Mouse (Mus musculus) layer of hippocampus, adult 18-20 months (tissue): ENCODE data around the gene Dirc2. TPM values are rescaled to one million over a fixed set of nuclear protein-coding genes. Genes with fewer than 3 reads are reported as not detected.

Source experiments
- DNase-seq, 2 experiments: peaks; one replicate each; pipeline ENCODE4 v3.0.0; 2022; ENCODE audit warnings: low spot score in 2 of 2
- long read RNA-seq: library from polyadenylated mRNA; stranded (forward); transcript quantifications from one replicate; pipeline ENCODE4 v2.0.0, GENCODE M21; 2021
- total RNA-seq, 2 experiments: library from RNA; stranded (reverse); gene quantifications; 2 replicates each; pipeline ENCODE4 v1.2.3; 2021

Dirc2 gene
- total RNA-seq: 10 to 100 TPM; 66.5 to 67.3 TPM
- long read RNA-seq, full-length matches to known transcripts: 105 of 110 reads
- long read RNA-seq, partial matches to known transcripts: 0 of 110 reads
- long read RNA-seq, other reads (novel, unspliced or antisense): 5 of 110 reads

DNA sequence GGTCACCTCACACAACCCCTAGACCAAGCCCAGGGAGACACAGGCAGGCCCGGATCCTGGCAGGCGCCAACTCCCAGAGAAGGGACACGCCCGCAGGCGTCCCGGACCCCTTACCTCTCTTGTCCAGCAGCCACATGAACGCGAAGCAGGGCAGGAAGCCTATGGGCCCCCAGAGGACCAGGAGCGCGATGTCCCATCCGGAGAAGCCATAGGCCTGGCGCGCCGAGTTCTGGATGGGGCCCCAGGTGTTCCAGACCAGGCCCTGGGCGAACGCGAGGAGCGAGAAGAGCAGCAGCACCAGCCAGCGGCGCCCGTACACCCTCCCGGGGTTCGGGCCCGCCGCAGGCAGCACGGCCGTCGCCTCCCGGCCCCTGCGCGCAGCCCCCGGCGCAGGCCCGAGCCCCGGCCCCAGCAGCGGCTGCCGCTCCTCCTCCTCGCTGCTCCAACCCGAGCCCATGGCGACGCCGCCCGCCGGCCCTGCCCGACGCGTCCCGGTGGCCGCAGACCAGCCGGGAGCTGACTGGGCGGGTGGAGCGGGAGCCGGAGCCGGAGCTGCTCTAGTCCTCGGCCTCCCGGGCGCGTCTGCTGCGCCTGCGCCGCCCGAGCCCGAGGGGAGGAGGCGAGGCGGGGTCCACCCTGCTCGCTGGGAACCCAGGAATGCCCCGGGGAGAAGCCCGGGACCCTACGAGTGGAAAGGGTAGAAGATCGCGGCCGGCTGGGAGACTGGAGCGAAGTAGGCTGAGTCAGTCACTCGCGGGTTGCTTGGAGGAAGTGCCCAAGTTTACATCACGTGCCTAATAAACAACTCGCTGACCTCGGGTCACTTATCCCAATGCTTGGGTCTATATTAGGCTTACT is at the start of gene Dirc2:
TSS of gene Dirc2 (minus strand) at position 572 of the 858 bp plus-strand sequence.
- DNase-seq: peak; percentile 74 to 77

DNA sequence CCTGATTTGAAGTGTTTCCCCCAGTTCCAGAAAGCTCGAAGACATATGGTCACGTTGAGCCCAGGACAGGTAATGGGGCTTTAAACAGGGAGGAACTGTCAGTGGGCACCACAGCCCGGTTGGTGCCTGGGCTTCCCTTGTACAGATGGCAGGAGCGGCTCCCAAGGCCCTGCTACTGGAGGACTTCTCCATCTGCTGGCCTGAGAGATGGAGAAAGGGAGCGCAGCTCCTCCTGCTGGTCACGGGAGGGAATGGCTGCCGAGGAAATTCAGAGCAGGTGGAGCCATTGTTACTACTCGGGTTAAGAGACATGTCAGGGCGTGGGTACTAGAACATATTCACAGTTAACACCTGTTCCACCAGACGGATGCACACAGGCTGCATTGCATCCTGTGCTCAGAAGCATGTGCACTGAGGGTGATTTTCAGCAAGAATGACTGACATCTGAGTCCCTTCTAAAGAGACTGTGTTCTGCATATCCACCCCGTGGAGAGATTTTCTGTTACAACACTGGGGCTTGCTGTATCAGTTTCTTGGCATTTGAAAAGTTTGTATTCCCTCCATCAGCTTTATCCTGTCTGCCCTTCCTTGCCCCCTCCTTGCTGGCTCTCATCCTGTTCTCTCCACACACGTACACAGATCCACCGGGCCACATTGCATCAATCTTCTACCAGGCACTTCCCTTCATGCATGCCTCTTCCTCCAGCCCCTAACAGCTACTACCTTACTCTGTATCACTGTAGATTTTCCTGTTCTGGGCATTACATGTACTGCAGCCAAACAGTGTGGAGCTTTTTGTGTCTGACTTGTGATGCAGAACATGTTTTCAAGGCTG is 48.3 kb upstream of the Dirc2 start:
- DNase-seq: peak; percentile 73 to 91

DNA sequence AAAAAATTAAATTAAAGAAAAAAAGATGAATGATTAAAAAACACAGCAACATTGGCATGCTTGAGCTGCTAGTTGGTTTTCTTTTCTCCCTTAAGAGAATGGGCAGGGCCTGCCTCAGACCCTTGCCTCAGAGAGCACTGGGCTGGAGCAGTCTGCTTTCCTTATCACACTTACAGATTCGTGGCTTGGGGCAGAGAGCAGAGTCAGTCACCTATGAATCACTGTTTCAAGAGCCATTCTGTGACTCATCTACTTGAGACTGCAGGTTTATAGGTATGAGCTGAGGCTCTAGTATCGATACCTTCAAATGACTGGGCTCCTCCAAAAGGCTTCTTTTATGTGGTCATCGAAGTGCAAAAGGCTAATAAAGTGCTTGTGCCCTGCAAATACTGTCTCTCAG is 44.0 kb upstream of the Dirc2 start:
- no peak for DNase-seq

DNA sequence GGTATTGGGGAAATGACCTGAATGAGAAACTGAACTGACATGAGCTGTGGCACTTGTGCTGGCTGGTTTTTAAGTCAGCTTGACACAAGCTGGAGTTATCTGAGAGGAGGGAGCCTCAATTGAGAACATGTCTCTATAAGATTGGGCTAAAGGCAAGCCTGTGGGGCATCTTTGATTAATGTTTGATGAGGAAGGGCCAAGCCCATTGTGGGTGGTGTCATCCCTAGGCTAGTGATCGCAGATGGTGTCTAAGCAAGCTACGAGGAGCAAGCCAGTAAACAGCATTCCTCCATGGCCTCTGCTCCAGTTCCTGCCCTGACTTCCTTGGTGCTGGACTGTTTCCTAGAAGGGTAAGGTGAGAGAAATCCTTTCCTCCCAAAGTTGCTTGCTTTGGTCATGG is 39.7 kb upstream of the Dirc2 start:
- DNase-seq: no peak

DNA sequence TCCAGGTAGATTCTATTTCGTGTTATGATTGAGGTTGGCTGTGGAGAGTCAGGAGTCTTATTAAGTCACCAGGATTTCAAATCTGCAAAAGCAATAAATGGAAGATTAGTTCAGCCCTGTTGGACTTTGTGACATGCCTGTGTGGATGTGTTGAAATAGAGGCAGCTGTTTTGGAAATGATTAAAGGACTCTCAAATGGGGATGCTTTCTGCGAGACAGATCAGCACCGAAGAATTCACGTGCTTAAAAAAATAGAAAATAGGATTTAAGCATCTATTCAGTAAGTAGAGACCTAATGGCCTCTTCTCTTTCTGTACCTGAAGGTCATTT is 38.5 kb upstream of the Dirc2 start:
- DNase-seq: no peak

DNA sequence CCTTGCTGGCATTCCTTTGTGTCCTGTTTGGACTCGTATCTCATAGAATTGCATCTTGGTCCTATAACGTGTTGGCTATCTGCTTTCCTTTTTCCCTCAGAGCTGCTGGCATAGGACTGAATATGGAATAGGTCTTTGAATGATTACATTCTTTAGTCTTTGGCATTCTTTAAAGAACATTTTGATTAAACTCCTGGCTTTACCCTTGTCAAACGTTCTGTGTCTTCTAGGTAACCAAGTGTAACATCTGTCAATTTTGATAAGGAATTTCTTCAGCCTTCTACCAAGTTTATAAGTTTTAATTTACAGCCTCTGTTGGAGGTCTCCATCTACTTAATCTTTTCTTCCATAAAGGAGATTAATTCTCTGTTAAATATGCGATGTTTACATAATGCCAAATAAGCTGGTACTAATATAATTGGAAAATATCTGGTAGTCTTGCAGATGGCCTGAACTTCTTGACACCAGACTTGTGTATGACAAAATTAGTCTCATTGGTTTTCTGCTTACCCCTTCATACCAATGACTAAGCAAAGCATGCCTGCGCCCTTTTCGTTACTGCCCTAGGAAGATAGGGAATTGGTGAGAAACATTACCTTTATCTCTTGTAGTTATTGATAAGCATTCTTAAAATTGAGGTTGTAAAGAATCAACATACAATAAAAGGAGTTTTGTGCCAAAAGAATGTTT is 38.0 kb upstream of the Dirc2 start:
- DNase-seq: no peak

DNA sequence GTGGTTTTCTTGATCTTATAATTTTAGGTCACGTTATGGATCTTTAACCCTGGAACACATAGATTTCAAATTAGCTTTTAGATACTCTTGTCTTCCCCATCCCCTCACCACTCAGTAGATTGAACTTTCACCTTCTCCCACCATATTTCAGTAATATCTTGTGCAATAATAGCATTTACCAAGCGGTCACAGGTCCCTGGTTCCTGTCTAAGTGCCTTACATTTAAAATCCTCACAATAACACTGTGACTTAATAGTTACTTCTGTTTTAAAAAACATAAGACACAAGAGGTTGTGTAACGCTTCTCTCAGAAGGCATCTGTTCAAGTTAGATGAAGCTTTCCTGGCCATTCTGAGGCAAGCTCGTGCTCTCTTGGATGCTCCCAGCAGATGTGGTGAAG is 34.6 kb upstream of the Dirc2 start:
- no peak for DNase-seq

DNA sequence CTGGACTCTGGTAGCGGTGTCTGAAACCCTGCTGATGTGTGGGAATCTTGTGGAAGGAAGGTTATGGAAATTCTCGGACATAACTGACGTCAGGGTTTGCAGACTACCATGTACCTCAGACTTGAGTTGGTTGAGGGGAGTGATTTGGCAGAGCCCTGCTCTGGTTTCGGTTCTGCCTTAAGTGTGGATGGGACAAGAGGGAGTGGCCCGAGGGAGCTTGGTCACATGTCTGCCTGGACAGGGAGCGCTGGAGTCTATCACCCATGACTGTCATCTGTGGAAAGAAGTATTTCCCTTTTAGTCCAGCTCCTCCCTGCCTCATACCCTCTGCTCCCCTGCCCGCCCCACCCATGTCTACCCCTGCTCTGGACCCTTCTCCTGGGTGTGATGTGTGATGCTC is 33.0 kb upstream of the Dirc2 start:
- no peak for DNase-seq

DNA sequence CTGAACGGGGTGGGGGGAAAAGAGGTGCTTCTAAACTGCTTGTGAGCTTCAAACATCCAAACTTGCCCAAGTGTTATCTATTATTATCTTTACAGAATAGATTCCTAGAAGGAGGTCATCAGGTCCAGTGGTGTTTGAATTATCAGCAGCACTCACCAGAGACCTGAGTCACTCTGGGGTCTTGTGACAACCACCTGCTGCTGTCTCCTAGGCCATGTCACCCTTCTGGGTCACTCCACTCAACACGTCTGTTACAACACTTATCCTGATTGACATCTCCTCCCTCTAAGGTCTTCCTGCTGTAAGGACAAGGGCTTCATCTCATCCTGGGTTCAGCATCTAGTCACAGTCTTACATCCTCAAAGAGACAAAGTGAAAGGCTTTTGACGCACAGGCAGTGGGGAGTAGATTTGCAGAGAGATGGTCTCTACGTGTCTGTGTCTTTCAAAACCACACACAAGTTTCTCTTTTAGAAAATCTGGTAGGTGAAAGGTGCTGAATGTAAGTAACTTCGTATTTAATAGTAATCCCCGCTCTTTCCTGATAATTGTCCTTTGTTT is 22.9 kb upstream of the Dirc2 start:
- no peak for DNase-seq

DNA sequence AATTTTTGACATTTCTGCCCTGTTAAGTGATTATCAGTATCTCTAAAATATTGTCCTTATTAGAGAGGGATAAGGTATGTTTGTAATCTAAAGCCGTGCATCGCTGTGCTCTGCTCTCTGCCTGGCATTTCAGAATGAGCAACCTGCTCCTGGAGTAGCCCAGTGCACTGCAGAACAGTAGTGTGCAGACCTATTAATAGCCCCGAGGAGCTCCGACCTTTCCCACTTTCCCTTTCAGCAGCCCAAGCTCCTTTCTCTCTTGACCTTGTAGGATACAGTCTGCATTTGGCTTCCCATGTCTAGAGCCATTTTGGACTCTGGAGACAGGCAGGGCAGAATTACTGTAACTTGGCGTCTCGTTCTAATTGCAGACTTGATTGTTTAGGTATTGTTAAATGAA is 19.2 kb upstream of the Dirc2 start:
- no peak for DNase-seq

DNA sequence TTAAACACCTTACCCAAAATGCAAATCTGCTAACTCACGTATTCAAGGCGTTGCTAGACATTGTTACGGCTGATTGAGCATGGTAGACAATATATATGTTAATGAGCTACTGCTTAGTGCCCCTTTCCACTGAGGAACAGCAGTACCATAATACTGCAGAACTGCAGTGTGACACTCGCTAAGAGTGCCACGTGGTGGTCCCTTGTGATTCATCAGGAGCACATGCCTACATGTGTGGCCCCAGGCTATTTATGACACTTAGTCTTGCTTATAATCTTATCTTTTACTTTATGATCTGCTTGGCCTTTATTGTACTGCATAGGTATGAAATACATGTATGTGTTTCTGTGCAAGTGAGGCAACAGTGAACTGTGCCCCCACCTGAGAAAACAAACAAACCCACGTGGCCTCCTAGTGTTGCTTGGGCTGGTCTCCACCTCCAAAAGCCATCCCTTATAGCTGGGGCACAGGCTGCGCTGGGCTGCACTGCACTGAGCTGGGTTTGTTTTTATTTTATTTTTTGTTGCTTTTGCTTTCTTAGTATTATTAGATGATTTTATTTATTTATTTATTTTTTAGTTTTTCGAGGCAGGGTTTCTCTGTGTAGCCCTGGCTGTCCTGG is 18.5 kb upstream of the Dirc2 start:
- no peak for DNase-seq

DNA sequence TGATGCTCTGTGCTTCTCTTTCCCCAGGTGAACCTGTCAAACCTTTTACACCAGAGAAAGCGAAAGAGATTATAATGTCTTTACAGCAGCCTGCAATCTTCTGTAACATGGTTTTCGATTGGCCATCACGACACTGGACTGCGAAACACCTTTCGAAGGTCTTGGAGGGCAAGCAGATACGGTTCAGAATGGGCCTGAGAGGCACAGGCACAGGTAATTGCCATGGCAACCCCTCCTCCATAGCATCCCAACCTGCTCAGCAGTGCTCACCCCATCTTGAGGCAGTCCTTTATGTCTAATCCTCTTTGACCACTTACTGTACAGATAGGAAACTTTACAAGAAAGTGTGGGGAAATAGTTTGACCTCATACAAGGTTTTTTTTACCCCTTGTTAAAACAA is 18.0 kb upstream of the Dirc2 start:
- no peak for DNase-seq

DNA sequence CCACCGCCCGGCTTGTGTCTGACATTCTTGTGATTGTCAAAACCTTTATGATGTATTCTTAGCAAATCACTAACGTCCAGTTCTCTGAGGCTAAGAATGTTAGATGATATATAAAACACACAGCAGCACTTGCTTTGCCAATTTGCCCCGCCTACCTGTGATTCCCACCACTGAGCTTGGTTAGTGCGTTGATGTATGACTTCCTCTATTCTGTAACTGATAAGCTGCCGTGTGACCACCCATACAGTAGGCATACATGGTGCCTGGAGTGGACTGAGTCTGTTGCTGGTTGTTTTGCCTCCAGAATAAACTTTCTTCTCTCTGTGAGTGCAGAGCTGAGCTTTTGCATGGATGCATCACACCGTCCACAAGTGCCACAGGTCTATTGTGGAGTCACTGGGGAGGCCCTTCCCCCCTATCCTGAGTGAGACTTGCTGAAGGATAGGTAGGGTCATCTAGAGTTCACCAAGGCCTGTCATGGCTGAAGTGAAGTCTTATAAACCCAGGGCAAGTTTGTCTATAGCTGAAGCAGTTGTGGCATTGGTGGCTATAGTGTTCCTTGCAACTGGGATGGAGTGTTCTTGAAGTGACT is 15.1 kb upstream of the Dirc2 start:
- DNase-seq: no peak

DNA sequence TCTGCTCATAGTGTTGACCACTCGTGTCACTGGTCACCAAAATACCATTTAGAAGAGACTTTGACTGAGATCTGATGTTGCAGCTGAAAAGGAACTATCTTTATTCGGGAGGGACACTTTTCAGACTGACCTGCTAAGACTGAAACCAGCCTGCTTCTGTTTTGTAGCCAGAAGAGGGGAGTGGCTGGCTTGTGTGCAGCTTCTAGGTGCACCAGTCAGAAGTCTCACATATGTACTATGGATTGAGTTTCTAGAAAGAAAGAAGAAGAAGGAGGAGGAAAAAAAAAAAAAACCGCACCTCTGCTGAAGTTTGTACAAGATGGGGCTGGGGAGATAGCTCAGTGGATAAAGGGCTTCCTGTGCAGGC is 14.0 kb upstream of the Dirc2 start:
- no peak for DNase-seq

DNA sequence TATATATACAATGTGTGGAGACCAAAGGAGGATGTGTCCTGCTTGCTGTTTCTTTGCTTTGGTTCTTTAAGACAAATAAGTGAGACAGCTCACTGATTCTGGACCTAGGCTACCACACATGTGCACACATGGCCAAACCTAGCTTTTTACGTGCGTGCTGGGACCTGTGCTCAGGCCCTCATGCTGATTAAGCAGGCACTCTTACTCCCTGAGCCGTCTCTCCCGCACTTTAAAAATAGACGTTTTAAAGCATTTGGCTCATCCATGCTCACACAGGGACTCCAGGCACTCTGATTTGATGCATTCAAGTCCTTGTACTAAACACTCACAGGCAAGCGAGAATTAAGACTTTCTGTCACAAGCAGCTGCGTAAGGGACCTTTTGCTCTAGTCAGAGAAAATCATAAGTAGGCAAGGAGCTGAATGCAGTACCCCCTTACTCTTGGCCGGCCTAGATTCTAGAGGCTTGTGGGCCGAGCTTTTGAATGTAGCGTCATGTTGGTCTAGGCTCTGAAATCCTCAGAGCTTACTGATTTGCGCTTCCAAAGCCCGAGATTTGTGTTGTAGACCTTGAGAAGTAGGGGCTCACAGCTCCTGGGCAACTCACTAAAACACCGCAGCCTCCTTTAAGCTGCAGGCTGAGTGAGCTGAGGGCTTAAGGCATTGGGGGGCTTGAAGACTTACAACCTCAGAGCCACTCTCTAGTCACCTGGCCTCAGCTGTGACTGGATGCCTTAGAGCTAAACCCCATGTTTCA is 13.5 kb upstream of the Dirc2 start:
- no peak for DNase-seq

DNA sequence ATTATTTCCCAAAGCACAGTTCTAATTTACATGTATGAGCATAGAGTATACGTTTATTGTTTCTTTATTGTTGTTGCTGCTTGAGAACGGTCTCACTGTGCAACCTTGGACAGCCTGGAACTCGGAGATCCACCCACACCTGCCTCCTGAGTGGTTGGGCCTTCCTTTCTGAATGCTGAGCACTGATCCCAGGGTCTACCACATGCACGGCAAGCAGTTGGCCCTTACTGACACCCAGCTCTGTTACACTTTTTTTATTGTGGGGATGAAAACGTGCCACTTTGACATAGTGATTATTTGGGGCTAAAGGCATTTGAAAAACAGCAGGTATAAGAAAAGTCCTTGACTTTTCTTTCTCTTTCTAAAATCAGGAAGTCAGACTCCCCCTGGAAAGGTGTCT is 12.5 kb upstream of the Dirc2 start:
- no peak for DNase-seq

DNA sequence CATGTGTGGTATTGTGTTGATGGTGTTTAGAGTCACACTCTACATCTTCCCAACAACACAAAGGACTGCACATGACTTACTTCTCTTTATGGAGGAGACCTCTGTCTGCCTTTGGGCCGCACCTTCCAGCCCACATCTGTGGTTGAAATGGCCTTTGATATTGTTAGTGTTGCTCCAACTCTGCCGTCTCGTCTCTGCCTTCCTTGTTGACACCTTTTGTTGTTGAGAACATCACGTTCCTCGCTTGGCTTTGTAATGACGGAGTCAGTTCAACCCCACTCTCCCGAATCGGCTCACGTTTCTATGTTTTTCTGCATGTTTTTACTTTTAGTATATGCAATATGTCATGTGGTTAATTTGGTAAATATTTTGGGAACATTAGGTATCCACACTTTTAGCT is 11.9 kb upstream of the Dirc2 start:
- DNase-seq: no peak

DNA sequence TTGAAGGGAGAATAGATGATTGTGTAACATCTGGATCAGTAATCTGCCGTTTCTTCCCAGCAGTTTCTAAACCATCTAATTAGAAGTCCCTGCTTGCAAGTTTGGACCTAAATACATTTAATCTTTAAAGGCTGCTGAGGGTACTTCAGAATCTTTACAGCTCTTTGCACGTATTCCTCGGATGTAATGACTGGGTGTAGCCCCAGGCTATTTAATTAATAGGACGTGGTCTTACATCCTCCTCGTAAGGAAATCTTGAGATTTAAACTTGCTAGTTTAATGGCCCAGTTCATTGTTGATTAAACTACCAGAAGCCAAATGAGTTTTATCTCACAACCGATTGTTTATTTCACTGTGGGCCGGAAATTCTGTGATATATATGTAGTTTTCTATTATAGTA is 10.5 kb upstream of the Dirc2 start:
- DNase-seq: no peak

DNA sequence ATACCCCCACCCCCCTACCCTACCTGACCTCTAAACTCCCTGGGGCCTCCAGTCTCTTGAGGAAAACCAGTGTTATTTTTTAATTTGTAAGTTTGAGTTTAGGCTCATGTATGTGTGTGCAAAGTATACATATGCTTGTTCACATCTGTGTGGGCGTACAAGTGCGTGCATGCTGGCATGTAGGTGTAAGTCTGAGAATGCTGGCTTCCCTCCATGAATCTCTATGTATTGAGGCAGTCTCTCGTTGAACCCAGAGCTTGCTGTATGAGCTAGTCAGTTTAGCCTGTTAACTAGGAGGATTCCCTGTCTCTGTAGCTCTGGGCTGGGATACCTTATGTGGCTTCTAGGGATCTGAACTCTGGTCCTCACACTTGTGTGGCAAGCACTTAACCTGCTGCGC is 8.6 kb upstream of the Dirc2 start:
- DNase-seq: no peak

DNA sequence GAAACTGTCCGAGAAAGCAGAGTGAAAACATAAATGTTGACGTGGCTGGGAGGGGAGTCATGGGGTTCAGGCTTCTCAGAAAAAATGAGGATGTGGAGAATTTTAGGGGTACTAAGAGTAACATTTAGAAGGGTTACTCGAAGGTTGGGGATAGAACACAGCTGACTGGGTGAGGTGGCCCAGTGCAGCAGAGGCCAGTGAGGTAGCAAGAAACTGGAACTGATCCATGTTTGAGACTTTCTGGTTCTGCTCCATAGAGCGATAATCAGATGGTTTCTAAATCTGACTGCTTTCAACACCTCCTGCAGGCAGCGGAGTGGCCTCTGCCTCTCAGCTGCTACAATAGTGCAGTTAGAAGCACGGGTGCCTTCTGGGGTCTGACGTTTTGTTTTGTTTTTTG is 7.6 kb upstream of the Dirc2 start:
- no peak for DNase-seq
